Mouse (Mus musculus): Measurements from ENCODE around the gene Fam53b. TPM values are rescaled to one million over a fixed set of nuclear protein-coding genes. Genes with fewer than 3 reads are reported as not detected.

The Fam53b gene
- polyA plus RNA-seq, 1 experiment from 2014 or later = 13.5 TPM

DNA sequence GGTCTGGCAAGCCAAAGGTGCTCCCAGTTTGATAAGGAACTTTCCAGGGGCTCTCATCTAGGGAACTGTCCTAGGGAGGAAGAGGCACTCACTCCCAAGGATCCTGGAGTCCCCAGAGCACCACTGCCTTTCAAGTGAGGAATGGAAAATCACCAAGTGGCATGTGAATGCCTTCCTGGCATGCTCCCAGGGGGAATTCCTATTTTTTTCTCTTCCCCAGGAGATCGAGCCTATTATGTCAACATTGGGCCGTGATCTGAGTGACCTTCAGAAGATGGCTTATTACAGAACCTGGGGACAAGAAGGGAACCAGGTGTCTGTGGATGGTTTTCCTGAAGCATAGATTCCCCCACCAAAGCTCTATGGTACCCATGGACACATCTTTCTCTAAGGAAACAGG lies 62.0 kb downstream of the Fam53b start:
- WGBS = 27% methylated on average over 2 of the region's 2 CpGs
- ATAC-seq = no peak
- Histone ChIP-seq H3K27me3 (replicated peaks; ENCODE audit: control insufficient read depth, insufficient read depth, low read length) (no peaks in the 10 kb centered on the region), H3K9me3 (ENCODE audit: control insufficient read depth) (no peaks in the 10 kb centered on the region), H3K9ac (ENCODE audit: low read depth, low read length) (no peak overlapping the region), H3K27ac (ENCODE audit: low read depth, low read length) (no peak overlapping the region), H3K4me2 (replicated peaks; ENCODE audit: low read depth) (no peak overlapping the region), H3K4me1 (replicated peaks; ENCODE audit: control insufficient read depth, insufficient read depth, low read length) (peaks cover 11% of the 10 kb centered on the region), H3K4me3 (ENCODE audit: low read depth, low read length) (no peak overlapping the region), H3K36me3 (ENCODE audit: control insufficient read depth, insufficient read depth) (peaks cover 36% of the 10 kb centered on the region; the same call in 1 of the 2 replicates)
- TF ChIP-seq CTCF (IDR thresholded peaks at IDR 0.05; ENCODE audit: low read depth) = no peak

DNA sequence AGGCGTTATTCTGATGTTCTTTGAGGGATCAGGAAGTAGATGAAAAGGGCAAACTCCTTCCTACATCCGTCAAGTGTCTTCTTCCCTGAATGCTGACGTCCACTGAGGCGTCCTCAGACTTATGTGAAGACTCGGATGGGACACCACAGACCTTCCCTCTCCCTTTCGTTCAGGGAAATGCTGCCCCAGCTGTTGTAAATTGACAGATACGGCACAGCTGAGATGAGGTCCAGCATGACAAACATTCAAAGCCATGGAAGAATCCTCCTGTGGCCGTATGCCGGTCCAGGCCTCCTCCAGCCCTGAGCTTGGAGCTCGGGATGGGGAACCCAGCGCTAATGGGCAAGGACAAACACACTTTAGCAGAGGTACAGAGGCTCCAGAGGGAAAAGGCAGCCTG lies 64.2 kb downstream of the Fam53b start:
- Histone ChIP-seq H3K9me3 (ENCODE audit: control insufficient read depth) (no peaks in the 10 kb centered on the region), H3K4me3 (ENCODE audit: low read depth, low read length) (no peak overlapping the region), H3K4me2 (replicated peaks; ENCODE audit: low read depth) (no peak overlapping the region), H3K27me3 (replicated peaks; ENCODE audit: control insufficient read depth, insufficient read depth, low read length) (no peaks in the 10 kb centered on the region), H3K27ac (ENCODE audit: low read depth, low read length) (no peak overlapping the region), H3K9ac (ENCODE audit: low read depth, low read length) (no peak overlapping the region), H3K4me1 (replicated peaks; ENCODE audit: control insufficient read depth, insufficient read depth, low read length) (0 out of 2 replicates have a peak, but pooled peaks cover 3% of the 10 kb centered on the region), H3K36me3 (ENCODE audit: control insufficient read depth, insufficient read depth) (peaks cover 36% of the 10 kb centered on the region; the same call in 1 of the 2 replicates)
- 82% methylated on average over 11 of the region's 11 CpGs for WGBS
- no peak for TF ChIP-seq CTCF (IDR thresholded peaks at IDR 0.05; ENCODE audit: low read depth)
- ATAC-seq = no peak

DNA sequence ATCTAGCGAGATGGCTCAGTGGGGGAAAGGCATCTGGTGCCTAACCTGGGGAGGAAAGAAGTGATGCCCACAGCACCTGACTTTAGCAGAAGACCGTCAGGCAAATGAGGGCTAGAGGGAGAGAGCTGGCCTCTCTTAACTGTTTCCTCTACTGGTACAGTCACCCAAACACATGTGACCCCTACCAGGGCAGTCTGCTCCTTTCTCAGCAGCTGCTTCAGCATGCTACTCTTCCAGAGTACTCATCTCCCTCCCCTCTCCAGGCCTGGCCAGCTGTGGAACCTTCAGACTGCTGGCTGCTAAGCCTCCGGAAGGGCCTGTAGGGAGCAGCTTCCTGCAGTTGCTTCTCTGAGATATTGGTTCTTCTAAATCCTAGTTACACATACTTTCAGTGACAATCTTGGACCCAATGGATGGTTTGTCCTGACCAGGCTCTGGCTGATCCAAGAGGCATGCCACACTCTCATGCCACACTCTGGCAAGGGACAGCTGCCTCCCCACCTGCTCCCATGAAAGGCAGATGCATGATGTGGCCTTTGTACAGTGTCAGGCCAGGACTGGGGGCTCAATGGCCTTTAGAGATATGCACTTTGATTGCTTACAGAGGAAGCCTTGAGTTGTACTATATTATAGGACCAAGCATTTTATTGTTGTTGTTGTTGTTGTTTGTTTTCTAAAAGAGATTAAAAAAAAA lies 65.5 kb downstream of the Fam53b start:
- WGBS = 59% methylated on average over 3 of the region's 3 CpGs

DNA sequence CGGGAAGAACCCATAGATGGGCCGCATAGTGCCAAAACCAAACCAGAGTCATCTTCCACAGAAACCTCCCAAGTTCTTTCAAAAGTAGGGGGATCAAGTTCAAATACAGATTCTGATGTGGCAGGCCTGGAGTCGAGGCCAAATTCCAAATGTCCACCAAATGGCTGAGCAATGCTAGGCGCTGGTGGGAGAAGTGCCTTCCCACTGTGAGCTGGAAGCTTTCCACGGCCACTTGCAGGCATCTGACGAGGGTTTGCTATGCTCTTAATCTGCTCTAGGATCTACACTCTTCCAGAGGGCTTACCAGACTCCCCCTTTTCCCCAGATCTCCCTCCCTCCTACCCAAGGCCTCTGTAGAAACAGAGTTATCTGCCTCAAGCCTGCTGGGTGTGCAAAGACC lies 66.6 kb downstream of the Fam53b start:
- Histone ChIP-seq H3K36me3 (ENCODE audit: control insufficient read depth, insufficient read depth) (peaks cover 29% of the 10 kb centered on the region; the same call in 1 of the 2 replicates), H3K27me3 (replicated peaks; ENCODE audit: control insufficient read depth, insufficient read depth, low read length) (no peaks in the 10 kb centered on the region), H3K4me2 (replicated peaks; ENCODE audit: low read depth) (no peak overlapping the region), H3K4me3 (ENCODE audit: low read depth, low read length) (no peak overlapping the region), H3K27ac (ENCODE audit: low read depth, low read length) (no peak overlapping the region), H3K9ac (ENCODE audit: low read depth, low read length) (no peak overlapping the region), H3K4me1 (replicated peaks; ENCODE audit: control insufficient read depth, insufficient read depth, low read length) (no peaks in the 10 kb centered on the region), H3K9me3 (ENCODE audit: control insufficient read depth) (no peaks in the 10 kb centered on the region)
- no peak for ATAC-seq
- WGBS = 77% methylated on average over 6 of the region's 6 CpGs
- TF ChIP-seq CTCF (IDR thresholded peaks at IDR 0.05; ENCODE audit: low read depth) = no peak

More for the DNA sequence above, 65.5 kb downstream of the Fam53b start:
- Histone ChIP-seq H3K4me2 (replicated peaks; ENCODE audit: low read depth) (no peak overlapping the region), H3K27ac (ENCODE audit: low read depth, low read length) (no peak overlapping the region; the same call in none of the 2 replicates), H3K4me3 (ENCODE audit: low read depth, low read length) (no peak overlapping the region), H3K9ac (ENCODE audit: low read depth, low read length) (no peak overlapping the region), H3K9me3 (ENCODE audit: control insufficient read depth) (no peaks in the 10 kb centered on the region), H3K36me3 (ENCODE audit: control insufficient read depth, insufficient read depth) (peaks cover 33% of the 10 kb centered on the region; the same call in 1 of the 2 replicates), H3K27me3 (replicated peaks; ENCODE audit: control insufficient read depth, insufficient read depth, low read length) (no peaks in the 10 kb centered on the region), H3K4me1 (replicated peaks; ENCODE audit: control insufficient read depth, insufficient read depth, low read length) (no peaks in the 10 kb centered on the region)
- no peak for ATAC-seq
- no peak for TF ChIP-seq CTCF (IDR thresholded peaks at IDR 0.05; ENCODE audit: low read depth)

DNA sequence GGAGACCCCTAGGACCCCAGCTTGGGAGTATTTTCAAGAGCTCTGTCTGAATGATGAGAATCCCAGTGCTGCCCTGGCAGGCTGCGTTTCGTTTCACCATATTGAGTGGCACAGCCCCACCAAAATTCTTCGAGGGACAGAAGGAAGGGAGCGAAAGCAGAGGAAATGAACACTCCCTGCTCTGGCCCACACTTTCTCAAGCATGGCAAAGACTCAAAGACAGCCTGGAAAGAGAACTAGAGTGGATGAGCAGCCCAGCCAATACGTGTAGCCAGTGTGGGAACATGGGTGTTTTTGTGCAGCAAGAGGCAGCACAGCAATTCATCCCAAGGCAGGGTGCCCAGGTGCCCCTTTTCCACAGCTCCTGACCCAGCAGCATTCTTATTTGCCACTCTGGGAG lies 70.8 kb downstream of the Fam53b start:
- Histone ChIP-seq H3K27me3 (replicated peaks; ENCODE audit: control insufficient read depth, insufficient read depth, low read length) (no peaks in the 10 kb centered on the region), H3K9me3 (ENCODE audit: control insufficient read depth) (no peaks in the 10 kb centered on the region), H3K27ac (ENCODE audit: low read depth, low read length) (no peak overlapping the region), H3K36me3 (ENCODE audit: control insufficient read depth, insufficient read depth) (peaks cover 27% of the 10 kb centered on the region; the same call in 1 of the 2 replicates), H3K4me1 (replicated peaks; ENCODE audit: control insufficient read depth, insufficient read depth, low read length) (no peaks in the 10 kb centered on the region), H3K9ac (ENCODE audit: low read depth, low read length) (no peak overlapping the region), H3K4me3 (ENCODE audit: low read depth, low read length) (no peak overlapping the region), H3K4me2 (replicated peaks; ENCODE audit: low read depth) (no peak overlapping the region)
- ATAC-seq = no peak
- WGBS = 83% methylated on average over 5 of the region's 5 CpGs
- TF ChIP-seq CTCF (IDR thresholded peaks at IDR 0.05; ENCODE audit: low read depth) = no peak

DNA sequence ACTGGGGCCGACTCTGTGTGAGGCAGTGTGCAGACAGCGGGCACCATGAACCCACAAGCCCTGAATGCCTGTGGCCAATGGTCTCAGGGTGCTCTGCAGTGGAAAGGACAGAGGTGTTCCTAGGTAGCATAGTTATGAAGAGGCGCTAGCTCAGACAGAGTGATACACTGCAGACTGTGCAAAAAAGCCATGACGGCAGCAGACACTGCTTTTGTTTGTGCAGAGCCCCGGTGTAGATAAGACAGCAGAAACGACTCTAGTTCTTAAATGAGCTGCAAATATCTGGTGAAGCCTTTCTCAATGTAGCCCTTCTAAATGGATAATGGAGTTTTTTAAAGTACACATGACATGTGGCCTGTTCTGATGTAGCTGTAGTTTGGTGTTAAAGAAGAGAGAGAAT lies 73.9 kb downstream of the Fam53b start:
- H3K4me3 ChIP-seq (ENCODE audit: low read depth, low read length) = no peak overlapping the region
- H3K27ac ChIP-seq (ENCODE audit: low read depth, low read length) = no peak overlapping the region
- H3K27me3 ChIP-seq (replicated peaks; ENCODE audit: control insufficient read depth, insufficient read depth, low read length) = no peaks in the 10 kb centered on the region
- no peak overlapping the region for H3K9ac ChIP-seq (ENCODE audit: low read depth, low read length)
- no peak overlapping the region for H3K4me2 ChIP-seq (replicated peaks; ENCODE audit: low read depth)
- no peak for TF ChIP-seq CTCF (IDR thresholded peaks at IDR 0.05; ENCODE audit: low read depth)
- peaks cover 13% of the 10 kb centered on the region; the same call in 1 of the 2 replicates for H3K4me1 ChIP-seq (replicated peaks; ENCODE audit: control insufficient read depth, insufficient read depth, low read length)
- H3K36me3 ChIP-seq (ENCODE audit: control insufficient read depth, insufficient read depth) = peaks cover 17% of the 10 kb centered on the region; the same call in 1 of the 2 replicates
- H3K9me3 ChIP-seq (ENCODE audit: control insufficient read depth) = no peaks in the 10 kb centered on the region
- no peak for ATAC-seq
- 61% methylated on average over 6 of the region's 6 CpGs for WGBS

Measured in intestine, postnatal 0 days (tissue).